Comparison of ENCODE assay signal across 29 mouse cellular contexts in the genomic region with DNA sequence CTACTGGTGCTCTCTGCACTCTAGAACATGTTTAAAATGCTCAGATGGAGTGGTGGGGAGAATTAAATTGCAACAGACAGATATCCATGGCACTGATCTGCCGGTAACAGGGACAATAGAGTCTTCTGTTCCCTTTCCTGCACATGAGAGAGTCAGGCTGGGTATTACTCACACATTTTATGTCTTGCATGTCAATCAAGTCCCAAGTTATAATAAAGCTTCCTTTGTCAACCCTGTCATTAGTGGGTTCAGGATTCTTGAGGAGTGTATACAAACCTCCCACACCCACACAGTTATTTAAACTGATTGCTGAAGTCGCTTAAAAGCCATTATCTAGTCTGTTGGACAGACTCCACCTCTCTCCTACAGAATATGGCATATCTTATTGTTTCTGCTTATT.
DNase-seq lines count a peak whose midpoint lies in the region; ATAC-seq and TF ChIP-seq lines count a peak whose summit lies in the region.
"Had no signal": no experiment of that assay in that cellular context is flagged by ENCODE, and none has a peak within 500 bp of the region (broad histone marks: within the 10 kb centered on the region; RNA-seq: fewer than 3 reads in every experiment).

No protein-coding gene starts in this region.

- peaks cover 3% of the 10 kb centered on the region; the same call in 1 of the 2 replicates for H3K9me3 ChIP-seq in forebrain, embryonic 14.5 days (replicated peaks; ENCODE audit: control insufficient read depth, low read length)
- no peaks in the 10 kb centered on the region for H3K9me3 ChIP-seq in forebrain, embryonic 12.5 days
- 0 out of 2 replicates have a peak, but pooled peaks cover 3% of the 10 kb centered on the region for H3K9me3 ChIP-seq in forebrain, postnatal 0 days (ENCODE audit: low read length)
- H3K9me3 ChIP-seq: liver, embryonic 13.5 days; midbrain, embryonic 15.5 days had no signal

- 37% methylated on average over 2 of the region's 2 CpGs for WGBS in forebrain, embryonic 14.5 days
- 47% methylated on average over 2 of the region's 2 CpGs for WGBS in forebrain, embryonic 12.5 days
- 30% methylated on average over 2 of the region's 2 CpGs for WGBS in forebrain, postnatal 0 days

- no peaks in the 10 kb centered on the region for H3K4me1 ChIP-seq in forebrain, embryonic 14.5 days (ENCODE audit: control insufficient read depth, insufficient read depth, low read length)
- no peaks in the 10 kb centered on the region for H3K4me1 ChIP-seq in forebrain, embryonic 12.5 days
- no peaks in the 10 kb centered on the region for H3K4me1 ChIP-seq in forebrain, postnatal 0 days (ENCODE audit: insufficient read depth)
- H3K4me1 ChIP-seq: hindbrain, embryonic 15.5 days; liver, embryonic 13.5 days; midbrain, embryonic 10.5 days; midbrain, embryonic 15.5 days had no signal

- H3K4me2 ChIP-seq in forebrain, embryonic 14.5 days (ENCODE audit: low read length), result no peak overlapping the region
- no peak overlapping the region for H3K4me2 ChIP-seq in forebrain, embryonic 12.5 days
- H3K4me2 ChIP-seq in forebrain, postnatal 0 days (ENCODE audit: low read depth), result no peak overlapping the region
- H3K4me2 ChIP-seq: hindbrain, embryonic 15.5 days; liver, embryonic 13.5 days; midbrain, embryonic 15.5 days had no signal

- TF ChIP-seq CTCF in brain, embryonic 14.5 days (IDR thresholded peaks at IDR 0.05; ENCODE audit: borderline replicate concordance, extremely low read depth, insufficient read depth, insufficient read length), result no peak
- TF ChIP-seq CTCF in forebrain, postnatal 0 days (IDR thresholded peaks at IDR 0.05; ENCODE audit: low read depth), result no peak

- H3K27me3 ChIP-seq in forebrain, embryonic 14.5 days (replicated peaks; ENCODE audit: control insufficient read depth, insufficient read depth, low read length), result no peaks in the 10 kb centered on the region
- H3K27me3 ChIP-seq in forebrain, embryonic 12.5 days, result no peaks in the 10 kb centered on the region
- no peaks in the 10 kb centered on the region for H3K27me3 ChIP-seq in forebrain, postnatal 0 days (ENCODE audit: insufficient read depth, low read length)
- H3K27me3 ChIP-seq: CH12.LX; liver, embryonic 13.5 days; midbrain, embryonic 15.5 days had no signal

- H3K4me3 ChIP-seq in forebrain, embryonic 14.5 days (ENCODE audit: low read depth, low read length), result no peak overlapping the region
- H3K4me3 ChIP-seq in forebrain, embryonic 12.5 days (replicated peaks), result no peak overlapping the region
- H3K4me3 ChIP-seq in forebrain, postnatal 0 days (ENCODE audit: low read depth, low read length), result no peak overlapping the region
- H3K4me3 ChIP-seq: hindbrain, embryonic 10.5 days; hindbrain, embryonic 15.5 days; liver, embryonic 13.5 days; midbrain, embryonic 10.5 days; midbrain, embryonic 15.5 days had no signal

- 0 out of 2 replicates have a peak, but pooled peaks have one; percentile 5 for ATAC-seq in forebrain, embryonic 14.5 days
- ATAC-seq in forebrain, embryonic 12.5 days (ENCODE audit: low FRiP score), result no peak
- peak; percentile 83 for ATAC-seq in forebrain, postnatal 0 days
- ATAC-seq: inflammation-experienced regulatory T-cells, adult 6 months; midbrain, embryonic 15.5 days; Patski had no signal

- TF ChIP-seq POLR2A in brain, embryonic 14.5 days (IDR thresholded peaks at IDR 0.05; ENCODE audit: borderline replicate concordance, extremely low read depth, insufficient read depth, insufficient read length, poor library complexity, severe bottlenecking), result no peak

- H3K36me3 ChIP-seq in forebrain, embryonic 14.5 days (ENCODE audit: control insufficient read depth, insufficient read depth, low read length), result no peaks in the 10 kb centered on the region
- no peaks in the 10 kb centered on the region for H3K36me3 ChIP-seq in forebrain, embryonic 12.5 days (replicated peaks)
- no peaks in the 10 kb centered on the region for H3K36me3 ChIP-seq in forebrain, postnatal 0 days (ENCODE audit: insufficient read depth)
- H3K36me3 ChIP-seq: hindbrain, embryonic 10.5 days; hindbrain, embryonic 15.5 days; liver, embryonic 13.5 days; midbrain, embryonic 10.5 days; midbrain, embryonic 15.5 days had no signal

- H3K9ac ChIP-seq in forebrain, embryonic 14.5 days (ENCODE audit: low read length), result no peak overlapping the region
- no peak overlapping the region for H3K9ac ChIP-seq in forebrain, embryonic 12.5 days
- H3K9ac ChIP-seq in forebrain, postnatal 0 days, result no peak overlapping the region
- H3K9ac ChIP-seq: hindbrain, embryonic 15.5 days; liver, embryonic 13.5 days; midbrain, embryonic 15.5 days had no signal

- peak; percentile 45 for DNase-seq in forebrain, embryonic 14.5 days (ENCODE audit: low spot score)
- DNase-seq in 3T3-L1 (ENCODE audit: low read depth, low spot score), result peak; percentile 84
- peak; percentile 67 for DNase-seq in brain, embryonic 14.5 days (ENCODE audit: low read depth)
- DNase-seq in forebrain, postnatal 0 days, result no peak
- no peak for DNase-seq in c-Kit-positive CD71-positive TER-119-positive erythroid progenitor cells, embryonic 14.5 days (ENCODE audit: low spot score)
- DNase-seq in lung, adult 18-20 months, result no peak
- no peak for DNase-seq in adrenal gland, adult 18-20 months (ENCODE audit: low spot score in 2 of 2)
- DNase-seq: adrenal gland, postnatal 25 days; B cell, adult 2 months; cerebellum, adult 2 months; cerebellum, postnatal 14 days; gastrocnemius, postnatal 36 days; heart, postnatal 14 days; kidney, adult 9 months; kidney, postnatal 10 days; layer of hippocampus, postnatal 36 days; left cerebral cortex, postnatal 4 days; liver, embryonic 13.5 days; lung, adult 2 months; lung, postnatal 10 days; thymus, postnatal 4 days had no signal

- no peak overlapping the region for H3K27ac ChIP-seq in forebrain, embryonic 14.5 days (ENCODE audit: low read depth, low read length)
- H3K27ac ChIP-seq in forebrain, embryonic 12.5 days, result no peak overlapping the region
- no peak overlapping the region for H3K27ac ChIP-seq in forebrain, postnatal 0 days (ENCODE audit: low read depth, low read length)
- H3K27ac ChIP-seq: hindbrain, embryonic 10.5 days; hindbrain, embryonic 15.5 days; liver, embryonic 13.5 days; midbrain, embryonic 10.5 days; midbrain, embryonic 15.5 days had no signal

Comparison
In these comparisons a context has a peak if more than half of its experiments do, and no peak if none do; other contexts are left out.
1. DNase-seq: peak in forebrain, embryonic 14.5 days (single experiment), 3T3-L1 (single experiment) and brain, embryonic 14.5 days (single experiment); none in forebrain, postnatal 0 days (single experiment), c-Kit-positive CD71-positive TER-119-positive erythroid progenitor cells, embryonic 14.5 days (single experiment), lung, adult 18-20 months (0 of 2) and adrenal gland, adult 18-20 months (0 of 2).